Mouse (Mus musculus): ENCODE measurements at regions not wholly inside any gene's neighbourhood (a gene's known extent, or its start where the extent isn't known, plus 50 kb on each side); places are given as distances from the start of the nearest gene placed in this dataset.

GRCm38 (mm10) chr9:43961431-43961830 is 81.8 kb upstream of the Thy1 start:
- TF ChIP-seq CTCF (IDR thresholded peaks at IDR 0.05; ENCODE audit: extremely low read depth, insufficient read depth, insufficient read length, insufficient replicate concordance) (no peak), POLR2A (IDR thresholded peaks at IDR 0.05; ENCODE audit: low read depth, low read length) (no peak)

Data from spleen, adult 2 months (tissue).